Mouse (Mus musculus) cortical plate, adult 2 months (tissue): ENCODE measurements around the gene Mob3a.

Experiments used
- CTCF ChIP-seq: fragments of 200-500 bp; IDR thresholded peaks from 2 replicates; pipeline ENCODE4 v1.5.1; 2011; ENCODE audit warnings: mild to moderate bottlenecking, control low read depth, low read length; ENCODE audit not compliant: insufficient read depth; ENCODE audit errors: extremely low read depth
- POLR2A ChIP-seq: fragments of 200-500 bp; IDR thresholded peaks from 2 replicates; pipeline ENCODE4 v1.6.1; 2011; ENCODE audit warnings: mild to moderate bottlenecking, low read length, control low read depth; ENCODE audit not compliant: insufficient read depth; ENCODE audit errors: extremely low read depth

- TF ChIP-seq POLR2A (no peak), CTCF (no peak)
Measured at GRCm38 (mm10) chr10:80705479-80705878, 3.7 kb upstream of the Mob3a start.
